Mouse (Mus musculus) cerebellum, adult 2 months (tissue): ENCODE data around the gene Mrpl49.

Experiments used
- CTCF ChIP-seq: fragments of 200-500 bp; IDR thresholded peaks from 2 replicates; pipeline ENCODE4 v1.5.1; 2011; ENCODE audit warnings: low read depth, mild to moderate bottlenecking, control low read depth, low read length, moderate library complexity, borderline replicate concordance; ENCODE audit not compliant: insufficient read depth
- POLR2A ChIP-seq: fragments of 200-500 bp; IDR thresholded peaks from 2 replicates; pipeline ENCODE4 v1.6.1; 2011; ENCODE audit warnings: low read length, control low read depth, borderline replicate concordance; ENCODE audit not compliant: insufficient read depth

GRCm38 (mm10) chr19:6015511-6016315, 41.9 kb downstream of the Mrpl49 start, which contains the start of gene Capn1:
- TF ChIP-seq CTCF (no peak), POLR2A (no peak; the same call in 1 of the 2 replicates)
